In the genomic region with DNA sequence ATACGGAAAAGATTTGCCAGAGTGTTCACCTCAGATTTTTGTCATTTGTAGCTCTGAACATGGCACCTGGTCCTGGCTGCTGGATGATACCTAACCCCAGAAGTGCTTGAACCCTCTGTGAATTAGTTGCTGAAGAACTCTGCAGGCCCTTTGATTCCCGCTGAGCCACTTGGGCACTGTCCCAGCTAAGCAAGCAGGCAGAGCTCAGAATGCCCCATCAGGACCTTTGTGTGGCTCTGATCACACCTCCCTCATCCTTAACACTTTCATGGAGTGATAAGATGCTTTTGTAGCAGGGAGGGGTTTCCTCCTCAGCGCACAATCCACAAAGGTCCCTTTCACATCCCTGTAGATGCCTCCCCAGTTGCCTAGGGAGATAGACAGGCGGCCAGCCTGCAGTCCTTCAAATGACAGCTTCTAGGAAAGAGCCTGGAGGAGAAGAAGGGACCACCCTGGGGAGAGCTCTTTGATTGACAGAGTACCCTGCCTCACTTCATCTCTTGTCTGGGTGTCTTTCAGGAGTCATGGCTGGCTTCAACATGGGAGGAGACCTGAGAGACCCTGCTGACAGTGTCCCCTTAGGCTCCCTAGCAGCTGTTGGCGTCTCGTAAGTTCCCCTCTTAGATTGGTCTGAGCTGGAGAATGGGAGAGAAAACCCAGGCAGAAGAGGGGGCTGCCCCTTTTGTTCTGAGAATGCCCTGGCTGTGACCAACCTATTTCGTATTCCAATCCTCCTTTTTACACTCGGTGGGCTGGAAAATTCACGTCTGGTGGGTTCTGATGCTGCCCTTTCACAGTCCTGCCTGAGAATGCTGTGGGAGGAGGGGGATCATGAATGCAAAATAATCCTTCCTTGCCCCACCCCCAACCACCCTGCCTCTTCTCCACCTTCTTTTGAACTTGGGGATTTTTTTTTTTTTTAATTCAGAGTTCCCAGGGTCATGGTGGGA, we compare ENCODE assay signal across 9 mouse cellular contexts.
A peak's percentile ranks its signal among the peaks of the same experiment; 100 is the strongest.
DNase-seq lines count a peak whose midpoint lies in the region; ATAC-seq and TF ChIP-seq lines count a peak whose summit lies in the region.
"Had no signal": no experiment of that assay in that cellular context is flagged by ENCODE, and none has a peak within 500 bp of the region (broad histone marks: within the 10 kb centered on the region; RNA-seq: fewer than 3 reads in every experiment).

No protein-coding gene starts in this region.

- peak overlapping the region; percentile 89 for H3K27ac ChIP-seq in heart, embryonic 13.5 days (replicated peaks)
- H3K27ac ChIP-seq in hindbrain, embryonic 14.5 days: peak overlapping the region; percentile 51
- H3K27ac ChIP-seq in neural tube, embryonic 14.5 days (ENCODE audit: low read depth, low read length): peak overlapping the region; percentile 28; the same call in 1 of the 2 replicates
- H3K27ac ChIP-seq in left cerebral cortex, adult 2 months: no peak overlapping the region
- H3K27ac ChIP-seq in gastrocnemius, adult 2 months: no peak overlapping the region
- H3K27ac ChIP-seq: macrophage had no signal

- 22% methylated on average over 9 of the region's 9 CpGs for WGBS in heart, embryonic 13.5 days
- 11% methylated on average over 9 of the region's 9 CpGs for WGBS in hindbrain, embryonic 14.5 days
- WGBS in neural tube, embryonic 14.5 days: 22% methylated on average over 9 of the region's 9 CpGs

- peak overlapping the region; percentile 48 for H3K4me2 ChIP-seq in heart, embryonic 13.5 days
- H3K4me2 ChIP-seq in hindbrain, embryonic 14.5 days (replicated peaks): no peak overlapping the region
- H3K4me2 ChIP-seq in neural tube, embryonic 14.5 days (ENCODE audit: low read depth, low read length): no peak overlapping the region

- H3K36me3 ChIP-seq in heart, embryonic 13.5 days: no peaks in the 10 kb centered on the region
- no peaks in the 10 kb centered on the region for H3K36me3 ChIP-seq in hindbrain, embryonic 14.5 days (replicated peaks; ENCODE audit: control insufficient read depth, insufficient read depth)
- no peaks in the 10 kb centered on the region for H3K36me3 ChIP-seq in neural tube, embryonic 14.5 days (ENCODE audit: control insufficient read depth, insufficient read depth, low read length)

- peak overlapping the region; percentile 19; the same call in 1 of the 2 replicates for H3K9ac ChIP-seq in heart, embryonic 13.5 days
- no peak overlapping the region for H3K9ac ChIP-seq in hindbrain, embryonic 14.5 days
- H3K9ac ChIP-seq in neural tube, embryonic 14.5 days (replicated peaks; ENCODE audit: low read depth, low read length): no peak overlapping the region

- TF ChIP-seq CTCF in left cerebral cortex, adult 2 months (IDR thresholded peaks at IDR 0.05): no peak
- TF ChIP-seq CTCF in gastrocnemius, adult 2 months (IDR thresholded peaks at IDR 0.05): no peak

- no peak for DNase-seq in heart, postnatal 4 days
- peak; percentile 80 for DNase-seq in embryo, embryonic 11 days
- peak; percentile 53 for DNase-seq in hindbrain, embryonic 14.5 days (ENCODE audit: low spot score)
- DNase-seq in left cerebral cortex, adult 2 months (ENCODE audit: extremely low spot score in 1 of 2, low spot score in 2 of 2): no peak
- no peak for DNase-seq in gastrocnemius, adult 2 months
- no peak for DNase-seq in spleen, adult 12 weeks (ENCODE audit: low spot score)

- peak; percentile 26; the same call in 1 of the 2 replicates for ATAC-seq in heart, embryonic 13.5 days (ENCODE audit: extremely low read depth, insufficient number of reproducible peaks, low FRiP score, low TSS enrichment)
- peak; percentile 90 for ATAC-seq in hindbrain, embryonic 14.5 days (ENCODE audit: low FRiP score)
- ATAC-seq in neural tube, embryonic 14.5 days (ENCODE audit: low read depth): peak; percentile 90

- H3K27me3 ChIP-seq in heart, embryonic 13.5 days (replicated peaks): no peaks in the 10 kb centered on the region
- no peaks in the 10 kb centered on the region for H3K27me3 ChIP-seq in hindbrain, embryonic 14.5 days (ENCODE audit: control insufficient read depth, insufficient read depth, low read length)
- no peaks in the 10 kb centered on the region for H3K27me3 ChIP-seq in neural tube, embryonic 14.5 days (ENCODE audit: control insufficient read depth, insufficient read depth, low read length)

- H3K4me3 ChIP-seq in heart, embryonic 13.5 days: no peak overlapping the region
- no peak overlapping the region for H3K4me3 ChIP-seq in hindbrain, embryonic 14.5 days (replicated peaks; ENCODE audit: low read length)
- no peak overlapping the region for H3K4me3 ChIP-seq in neural tube, embryonic 14.5 days (ENCODE audit: low read depth, low read length)
- no peak overlapping the region for H3K4me3 ChIP-seq in left cerebral cortex, adult 2 months
- no peak overlapping the region for H3K4me3 ChIP-seq in gastrocnemius, adult 2 months

- H3K4me1 ChIP-seq in heart, embryonic 13.5 days: peaks cover 27% of the 10 kb centered on the region
- peaks cover 15% of the 10 kb centered on the region; the same call in 1 of the 2 replicates for H3K4me1 ChIP-seq in hindbrain, embryonic 14.5 days (replicated peaks; ENCODE audit: control insufficient read depth, insufficient read depth, low read length)
- H3K4me1 ChIP-seq in neural tube, embryonic 14.5 days (ENCODE audit: control insufficient read depth, insufficient read depth, low read length): no peaks in the 10 kb centered on the region

- no peaks in the 10 kb centered on the region for H3K9me3 ChIP-seq in heart, embryonic 13.5 days
- H3K9me3 ChIP-seq in hindbrain, embryonic 14.5 days (ENCODE audit: control insufficient read depth, low read length): no peaks in the 10 kb centered on the region
- no peaks in the 10 kb centered on the region for H3K9me3 ChIP-seq in neural tube, embryonic 14.5 days (ENCODE audit: control insufficient read depth, low read length)

- intact Hi-C loops in left cerebral cortex, adult 2 months (cut with DNase I): no loop called here
- intact Hi-C loops in gastrocnemius, adult 2 months (cut with DNase I): no loop called here

Comparison
In these comparisons a context has a peak if more than half of its experiments do, and no peak if none do; other contexts are left out.
1. ATAC-seq: peak in every context shown above with its lines; median percentile 90 in hindbrain, embryonic 14.5 days; 90 in neural tube, embryonic 14.5 days; 26 in heart, embryonic 13.5 days.
2. H3K27ac ChIP-seq: peak in heart, embryonic 13.5 days (single experiment), hindbrain, embryonic 14.5 days (single experiment) and neural tube, embryonic 14.5 days (single experiment); none in left cerebral cortex, adult 2 months (single experiment) and gastrocnemius, adult 2 months (single experiment).
3. DNase-seq: peak in embryo, embryonic 11 days (single experiment) and hindbrain, embryonic 14.5 days (single experiment); none in heart, postnatal 4 days (single experiment), left cerebral cortex, adult 2 months (0 of 2), gastrocnemius, adult 2 months (single experiment) and spleen, adult 12 weeks (single experiment).